Mouse (Mus musculus): ENCODE data around the gene Kcng4. TPM values are rescaled to one million over a fixed set of nuclear protein-coding genes. Genes with fewer than 3 reads are reported as not detected.

Kcng4 gene
- polyA plus RNA-seq, 1 experiment: 0.23 TPM

DNA sequence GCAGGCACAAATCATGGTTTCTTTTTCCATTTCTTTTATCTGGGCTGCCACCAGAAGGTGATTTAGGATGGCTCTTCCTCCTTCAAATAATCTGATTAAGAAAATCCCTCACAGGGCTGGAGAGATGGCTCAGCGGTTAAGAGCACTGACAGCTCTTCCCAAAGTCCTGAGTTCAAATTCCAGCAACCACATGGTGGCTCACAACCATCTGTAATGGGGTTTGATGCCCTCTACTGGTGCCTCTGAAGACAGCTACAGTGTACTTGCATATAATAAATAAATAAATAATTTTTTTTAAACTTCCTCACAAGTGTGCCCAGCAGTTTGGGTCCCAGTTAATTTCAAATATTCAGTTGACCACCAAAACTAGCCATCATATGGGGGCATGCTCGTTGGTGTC, 29.3 kb downstream of the Kcng4 start:
- peak; percentile 13 for DNase-seq (ENCODE audit: low read depth)

GRCm38 (mm10) chr8:119604996-119605395, 30.5 kb downstream of the Kcng4 start, which contains the start of gene Taf1c:
Gene Taf1c, minus strand, starts transcription at chr8:119605222.
- peak; percentile 96 for DNase-seq (ENCODE audit: low read depth)

More for the DNA sequence above, 29.3 kb downstream of the Kcng4 start:
- no peak for TF ChIP-seq POLR2A (IDR thresholded peaks at IDR 0.05; ENCODE audit: borderline replicate concordance, extremely low read depth, insufficient read depth, insufficient read length, poor library complexity, severe bottlenecking)
- TF ChIP-seq CTCF (IDR thresholded peaks at IDR 0.05; ENCODE audit: borderline replicate concordance, extremely low read depth, insufficient read depth, insufficient read length): no peak

DNA sequence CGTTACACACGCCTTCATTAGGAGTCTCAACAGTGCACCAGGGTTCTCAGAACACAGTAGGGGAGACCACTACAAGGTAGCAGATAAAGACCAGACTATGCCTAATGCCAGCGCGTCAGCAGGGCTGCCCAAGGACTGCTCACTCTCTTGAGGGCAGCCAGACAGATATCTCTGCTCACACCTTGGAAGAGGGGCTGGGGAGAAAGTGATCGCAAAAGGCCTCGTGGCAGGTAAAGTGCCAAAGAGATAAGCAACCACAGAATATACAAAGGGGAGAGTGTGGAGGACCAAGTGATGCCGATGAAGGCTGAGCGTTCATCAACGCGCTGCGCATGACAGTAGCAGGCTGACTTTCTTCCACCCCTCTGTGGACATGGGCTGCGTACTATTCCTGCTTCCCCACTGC, 31.1 kb downstream of the Kcng4 start:
- no peak for TF ChIP-seq CTCF (IDR thresholded peaks at IDR 0.05; ENCODE audit: borderline replicate concordance, extremely low read depth, insufficient read depth, insufficient read length)
- no peak for TF ChIP-seq POLR2A (IDR thresholded peaks at IDR 0.05; ENCODE audit: borderline replicate concordance, extremely low read depth, insufficient read depth, insufficient read length, poor library complexity, severe bottlenecking)

More at GRCm38 (mm10) chr8:119604996-119605395, 30.5 kb downstream of the Kcng4 start, which contains the start of gene Taf1c:
- TF ChIP-seq CTCF (IDR thresholded peaks at IDR 0.05; ENCODE audit: borderline replicate concordance, extremely low read depth, insufficient read depth, insufficient read length): peak; percentile 89
- peak; percentile 21; the same call in 1 of the 2 replicates for TF ChIP-seq POLR2A (IDR thresholded peaks at IDR 0.05; ENCODE audit: borderline replicate concordance, extremely low read depth, insufficient read depth, insufficient read length, poor library complexity, severe bottlenecking)

GRCm38 (mm10) chr8:119603771-119604170, 31.7 kb downstream of the Kcng4 start:
- no peak for DNase-seq (ENCODE audit: low read depth)
- TF ChIP-seq CTCF (IDR thresholded peaks at IDR 0.05; ENCODE audit: borderline replicate concordance, extremely low read depth, insufficient read depth, insufficient read length) (no peak), POLR2A (IDR thresholded peaks at IDR 0.05; ENCODE audit: borderline replicate concordance, extremely low read depth, insufficient read depth, insufficient read length, poor library complexity, severe bottlenecking) (no peak)

More for the DNA sequence above, 31.1 kb downstream of the Kcng4 start:
- DNase-seq (ENCODE audit: low read depth): no peak

DNA sequence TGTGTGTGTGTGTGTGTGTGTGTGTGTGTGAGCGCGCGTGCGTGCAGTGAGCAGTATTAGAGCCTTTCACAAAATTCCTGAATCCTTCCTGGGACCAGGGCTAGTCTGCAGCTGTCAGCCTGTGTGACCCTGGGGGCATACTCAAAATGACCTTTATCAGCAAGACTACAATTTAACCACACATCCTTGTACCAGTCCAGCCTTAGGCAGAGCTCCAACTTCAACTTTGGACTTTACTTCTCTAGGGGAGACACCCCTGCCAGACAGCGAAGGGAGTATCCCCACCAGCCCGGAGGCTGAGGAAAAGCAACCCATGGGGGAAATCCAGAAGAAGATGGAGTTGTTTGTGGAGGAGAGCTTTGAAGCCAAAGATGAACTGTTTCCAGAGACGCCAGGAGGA, 44.0 kb downstream of the Kcng4 start:
- DNase-seq (ENCODE audit: low read depth): no peak
- TF ChIP-seq POLR2A (IDR thresholded peaks at IDR 0.05; ENCODE audit: borderline replicate concordance, extremely low read depth, insufficient read depth, insufficient read length, poor library complexity, severe bottlenecking) (no peak), CTCF (IDR thresholded peaks at IDR 0.05; ENCODE audit: borderline replicate concordance, extremely low read depth, insufficient read depth, insufficient read length) (no peak)

- TF ChIP-seq POLR2A (IDR thresholded peaks at IDR 0.05; ENCODE audit: borderline replicate concordance, extremely low read depth, insufficient read depth, insufficient read length, poor library complexity, severe bottlenecking) (no peak), CTCF (IDR thresholded peaks at IDR 0.05; ENCODE audit: borderline replicate concordance, extremely low read depth, insufficient read depth, insufficient read length) (no peak)
- DNase-seq (ENCODE audit: low read depth): no peak
These were observed 45.1 kb downstream of the Kcng4 start for GRCm38 (mm10) chr8:119590348-119590747.

DNA sequence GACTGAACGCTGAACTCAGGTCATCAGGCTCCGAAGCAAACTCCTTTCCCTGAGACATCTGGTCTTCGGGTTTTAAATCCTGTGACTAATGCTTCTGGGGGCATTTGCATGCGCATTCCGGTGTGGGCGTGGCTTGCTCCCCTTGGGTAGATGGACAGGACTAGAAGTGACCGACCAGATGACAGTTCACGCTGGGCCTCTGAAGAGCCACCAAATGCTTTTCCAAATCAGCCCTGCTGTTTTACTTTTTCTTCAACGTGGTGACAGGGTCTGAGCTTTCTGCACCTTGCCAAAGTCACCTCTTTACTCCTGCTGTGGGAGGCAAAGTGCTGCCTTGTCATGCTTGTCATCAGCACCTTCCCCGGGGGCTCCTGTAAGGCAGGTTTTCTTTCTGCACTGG, 46.6 kb downstream of the Kcng4 start:
- DNase-seq (ENCODE audit: low read depth): peak; percentile 19
- TF ChIP-seq CTCF (IDR thresholded peaks at IDR 0.05; ENCODE audit: borderline replicate concordance, extremely low read depth, insufficient read depth, insufficient read length) (no peak), POLR2A (IDR thresholded peaks at IDR 0.05; ENCODE audit: borderline replicate concordance, extremely low read depth, insufficient read depth, insufficient read length, poor library complexity, severe bottlenecking) (no peak)

DNA sequence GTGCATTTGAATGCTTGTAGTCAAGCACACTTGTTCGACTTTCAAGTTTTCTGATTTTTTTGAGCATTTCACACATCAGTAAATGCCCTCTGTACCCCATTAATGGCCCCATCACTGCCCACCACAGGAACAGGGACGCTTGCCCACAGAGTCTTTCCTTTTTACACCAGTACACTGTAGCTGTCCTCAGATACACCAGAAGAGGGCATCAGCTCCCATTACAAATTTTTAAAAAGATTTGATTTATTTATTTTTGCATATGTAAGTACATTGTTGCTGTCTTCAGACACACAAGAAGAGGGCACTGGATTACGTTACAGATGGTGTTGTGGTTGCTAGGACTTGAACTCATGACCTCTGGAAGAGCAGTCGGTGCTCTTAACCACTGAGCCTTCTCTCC, 47.2 kb downstream of the Kcng4 start:
- no peak for TF ChIP-seq POLR2A (IDR thresholded peaks at IDR 0.05; ENCODE audit: borderline replicate concordance, extremely low read depth, insufficient read depth, insufficient read length, poor library complexity, severe bottlenecking)
- TF ChIP-seq CTCF (IDR thresholded peaks at IDR 0.05; ENCODE audit: borderline replicate concordance, extremely low read depth, insufficient read depth, insufficient read length): no peak
- no peak for DNase-seq (ENCODE audit: low read depth)

DNA sequence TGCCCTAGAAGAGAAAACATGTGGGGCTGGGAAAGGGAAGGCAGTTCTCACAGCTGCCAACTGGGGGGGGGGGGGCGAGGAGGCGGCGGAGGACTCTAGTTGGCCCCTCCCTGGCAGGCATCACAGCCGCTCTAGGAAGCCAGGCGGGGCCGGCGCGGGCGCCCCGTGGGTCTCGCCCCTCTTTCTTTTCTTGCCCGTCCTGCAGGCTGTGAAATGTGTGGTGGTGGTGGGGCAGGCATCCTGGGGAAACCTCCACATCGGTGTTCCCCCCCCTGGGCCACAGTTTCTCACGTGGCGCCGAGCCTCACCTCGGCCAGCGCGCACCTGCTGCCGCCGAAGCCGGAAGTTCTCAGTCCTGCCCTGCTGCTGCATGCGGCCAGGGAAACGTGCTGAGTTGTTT, 49.6 kb downstream of the Kcng4 start:
- DNase-seq (ENCODE audit: low read depth): no peak
- no peak for TF ChIP-seq CTCF (IDR thresholded peaks at IDR 0.05; ENCODE audit: borderline replicate concordance, extremely low read depth, insufficient read depth, insufficient read length)
- TF ChIP-seq POLR2A (IDR thresholded peaks at IDR 0.05; ENCODE audit: borderline replicate concordance, extremely low read depth, insufficient read depth, insufficient read length, poor library complexity, severe bottlenecking): no peak

- no peak for DNase-seq (ENCODE audit: low read depth)
- no peak for TF ChIP-seq CTCF (IDR thresholded peaks at IDR 0.05; ENCODE audit: borderline replicate concordance, extremely low read depth, insufficient read depth, insufficient read length)
- TF ChIP-seq POLR2A (IDR thresholded peaks at IDR 0.05; ENCODE audit: borderline replicate concordance, extremely low read depth, insufficient read depth, insufficient read length, poor library complexity, severe bottlenecking): no peak
These were observed 54.9 kb downstream of the Kcng4 start for GRCm38 (mm10) chr8:119580441-119581161.

DNA sequence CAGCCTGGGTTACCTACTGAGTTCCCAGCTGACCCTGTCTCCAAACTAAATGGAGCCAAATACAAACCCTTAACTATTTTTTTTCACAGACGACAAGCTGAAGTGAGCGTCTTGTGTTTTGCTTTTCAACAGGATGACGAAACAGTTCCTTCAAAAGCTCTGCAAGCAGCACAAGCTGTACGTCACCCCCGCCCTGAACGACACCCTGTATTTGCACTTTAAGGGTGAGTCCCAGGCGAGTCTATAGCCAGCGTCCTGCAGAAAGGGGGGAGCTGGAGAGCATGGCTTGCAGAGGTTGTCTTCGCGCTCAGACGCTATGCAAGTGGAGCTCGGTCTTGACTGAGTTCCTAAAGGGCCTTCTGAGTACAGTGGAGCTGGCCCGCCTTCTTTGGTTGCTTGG, 56.4 kb downstream of the Kcng4 start:
- TF ChIP-seq CTCF (IDR thresholded peaks at IDR 0.05; ENCODE audit: borderline replicate concordance, extremely low read depth, insufficient read depth, insufficient read length) (no peak), POLR2A (IDR thresholded peaks at IDR 0.05; ENCODE audit: borderline replicate concordance, extremely low read depth, insufficient read depth, insufficient read length, poor library complexity, severe bottlenecking) (no peak)
- DNase-seq (ENCODE audit: low read depth): no peak

- TF ChIP-seq POLR2A (IDR thresholded peaks at IDR 0.05; ENCODE audit: borderline replicate concordance, extremely low read depth, insufficient read depth, insufficient read length, poor library complexity, severe bottlenecking) (no peak), CTCF (IDR thresholded peaks at IDR 0.05; ENCODE audit: borderline replicate concordance, extremely low read depth, insufficient read depth, insufficient read length) (no peak)
- no peak for DNase-seq (ENCODE audit: low read depth)
These were observed 60.1 kb downstream of the Kcng4 start for GRCm38 (mm10) chr8:119575366-119575726.

Measured in brain, embryonic 14.5 days (tissue).